Mouse (Mus musculus) liver, embryonic 14.5 days (tissue): Measurements from ENCODE around the gene 8030474K03Rik.
"Not testable (repeated sequence)": the region's sequence is repeated elsewhere in the genome, so short reads cannot be mapped to it uniquely, and the experiment has no call there.

ENCODE experiments used
- CTCF ChIP-seq: IDR thresholded peaks from 2 replicates; pipeline ENCODE4 v1.5.1; 2016; ENCODE audit warnings: antibody characterized with exemption, low read depth, control low read depth
- EP300 ChIP-seq: IDR thresholded peaks from 2 replicates; pipeline ENCODE4 v1.6.1; 2016; ENCODE audit warnings: antibody characterized with exemption, low read depth

- TF ChIP-seq CTCF, EP300: not testable (repeated sequence)
Measured at GRCm38 (mm10) chrX:101819980-101820379, 25.5 kb downstream of the 8030474K03Rik start.
